Mouse (Mus musculus): ENCODE measurements around the gene Hnrnpl.

The Hnrnpl gene

GRCm38 (mm10) chr7:28791706-28792105, 16.6 kb upstream of the Hnrnpl start:
- no peak for DNase-seq

- DNase-seq: peak in 1 of 2 experiments; percentile 56
These were observed 15.8 kb upstream of the Hnrnpl start for GRCm38 (mm10) chr7:28792391-28793185.

GRCm38 (mm10) chr7:28793834-28794233, 14.5 kb upstream of the Hnrnpl start:
- DNase-seq: peak in 1 of 2 experiments; percentile 53

GRCm38 (mm10) chr7:28794496-28794895, 13.8 kb upstream of the Hnrnpl start:
- no peak for DNase-seq

- DNase-seq: no peak
These were observed 12.5 kb upstream of the Hnrnpl start for GRCm38 (mm10) chr7:28795832-28796231.

- peak; percentile 59 to 64 for DNase-seq
These were observed 11.8 kb upstream of the Hnrnpl start for GRCm38 (mm10) chr7:28796562-28796975.

GRCm38 (mm10) chr7:28799994-28800393, 8.3 kb upstream of the Hnrnpl start:
- DNase-seq: no peak

GRCm38 (mm10) chr7:28801451-28801850, 6.9 kb upstream of the Hnrnpl start:
- DNase-seq: no peak

- DNase-seq: no peak
These were observed 6.3 kb upstream of the Hnrnpl start for GRCm38 (mm10) chr7:28801901-28802670.

- no peak for DNase-seq
These were observed 5.3 kb upstream of the Hnrnpl start for GRCm38 (mm10) chr7:28802846-28803588.

GRCm38 (mm10) chr7:28803756-28804155, 4.6 kb upstream of the Hnrnpl start:
- DNase-seq: no peak

- no peak for DNase-seq
These were observed 1.5 kb upstream of the Hnrnpl start for GRCm38 (mm10) chr7:28806869-28807268.

GRCm38 (mm10) chr7:28807641-28808220, 610 bp upstream of the Hnrnpl start:
- no peak for DNase-seq

GRCm38 (mm10) chr7:28808957-28809393, 634 bp downstream of the Hnrnpl start:
- DNase-seq: peak; percentile 93 to 94

- peak in 1 of 2 experiments; percentile 67 for DNase-seq
These were observed 1.2 kb downstream of the Hnrnpl start for GRCm38 (mm10) chr7:28809401-28810089.

GRCm38 (mm10) chr7:28810107-28811066, 2.0 kb downstream of the Hnrnpl start:
- peak; percentile 94 to 97 for DNase-seq

- DNase-seq: peak; percentile 92 to 93
These were observed 2.9 kb downstream of the Hnrnpl start for GRCm38 (mm10) chr7:28811228-28811627.

GRCm38 (mm10) chr7:28811640-28812275, 3.4 kb downstream of the Hnrnpl start:
- DNase-seq: no peak

- no peak for DNase-seq
These were observed 4.1 kb downstream of the Hnrnpl start for GRCm38 (mm10) chr7:28812436-28812835.

- no peak for DNase-seq
These were observed 4.6 kb downstream of the Hnrnpl start for GRCm38 (mm10) chr7:28812949-28813348.

Data from thymus, adult 18-20 months (tissue).